Mouse (Mus musculus) gastrocnemius, adult 2 months (tissue): ENCODE data around the gene Ylpm1. TPM values are rescaled to one million over a fixed set of nuclear protein-coding genes. Genes with fewer than 3 reads are reported as not detected.

ENCODE experiments used
- DNase-seq: peaks from one replicate; pipeline ENCODE4 v3.0.0; 2022
- H3K27ac ChIP-seq: fragments of 200-600 bp; 2 replicates; pipeline ENCODE4 v1.8.1; 2022; ENCODE audit warnings: mild to moderate bottlenecking
- H3K4me3 ChIP-seq: fragments of 200-600 bp; 2 replicates; pipeline ENCODE4 v1.8.1; 2022; ENCODE audit warnings: mild to moderate bottlenecking, moderate library complexity
- CTCF ChIP-seq: fragments of 200-600 bp; IDR thresholded peaks from 2 replicates; pipeline ENCODE4 v1.8.1; 2022; ENCODE audit warnings: antibody characterized with exemption, mild to moderate bottlenecking, moderate library complexity
- intact Hi-C: fragments of 180-260 bp; cut with DNase I; formaldehyde crosslinking; loops from one replicate; pipeline ENCODE4 v1.15.1; 2025
- total RNA-seq, 2 experiments: library from RNA; stranded (reverse); gene quantifications; 2 replicates each; pipeline ENCODE4 v1.2.3; 2021

Gene Ylpm1
- total RNA-seq, 2 experiments from 2014 or later = 17.7 to 21.0 TPM

DNA sequence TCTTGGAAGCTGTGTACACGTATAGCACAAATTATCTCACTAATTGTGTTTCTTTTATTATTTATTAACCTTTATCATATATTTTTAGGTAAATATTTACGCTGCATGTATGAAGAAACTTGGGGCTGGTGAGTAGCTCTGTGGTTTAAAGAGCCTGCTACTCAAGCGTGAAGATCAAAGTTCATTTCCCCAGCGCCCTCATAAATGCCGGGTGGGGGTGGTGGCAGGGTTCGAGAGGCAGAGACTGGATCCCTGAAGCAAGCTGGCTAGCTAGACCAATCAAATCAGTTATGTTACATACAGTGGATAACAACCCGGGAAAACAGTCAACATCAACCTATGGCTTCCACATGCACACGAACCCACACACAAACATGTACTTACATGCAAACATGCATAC lies 107.0 kb downstream of the Ylpm1 start:
- no peak overlapping the region for H3K27ac ChIP-seq
- no peak for DNase-seq
- intact Hi-C loops = no loop called here
- TF ChIP-seq CTCF = no peak
- H3K4me3 ChIP-seq = no peak overlapping the region

DNA sequence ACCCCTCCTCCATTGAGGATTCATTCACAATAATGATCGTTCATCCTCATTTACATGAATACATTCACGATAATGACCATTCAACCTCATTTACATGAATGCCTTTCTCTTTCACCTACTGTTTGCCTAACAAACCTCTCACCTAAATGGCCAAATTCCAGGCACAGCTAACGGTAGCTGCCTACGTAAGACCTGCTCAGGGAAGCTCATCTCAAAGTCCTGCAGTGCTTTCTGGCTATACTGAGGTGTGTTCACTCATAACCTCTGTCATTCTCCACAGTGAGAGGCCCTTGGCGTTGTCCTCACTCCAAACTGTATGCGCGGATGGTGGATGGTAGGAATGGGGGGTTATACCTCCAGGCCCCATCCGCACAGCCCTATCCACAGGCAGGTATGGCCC lies 108.7 kb downstream of the Ylpm1 start:
- H3K4me3 ChIP-seq = no peak overlapping the region
- DNase-seq = no peak
- no peak overlapping the region for H3K27ac ChIP-seq
- no peak for TF ChIP-seq CTCF
- intact Hi-C loops = no loop called here

DNA sequence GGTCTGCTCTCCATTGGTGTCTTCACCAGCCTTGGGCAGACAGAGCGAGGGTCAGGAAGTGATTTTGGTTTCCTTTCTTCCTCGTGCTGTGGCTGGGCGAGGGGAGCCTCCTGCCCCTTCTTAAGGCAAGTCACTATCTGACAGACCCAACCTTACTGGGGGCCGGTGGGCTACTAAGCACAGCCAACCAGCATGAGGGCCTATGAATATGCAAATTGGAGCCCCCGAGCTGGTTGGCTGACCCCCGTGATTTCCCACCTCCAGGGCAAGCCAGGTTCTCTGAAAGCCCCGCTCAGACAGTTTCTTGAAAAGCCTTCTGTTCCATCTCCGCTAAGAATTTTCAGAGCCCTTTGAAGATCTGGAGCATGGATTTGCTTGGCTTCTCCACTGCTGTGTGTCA lies 110.2 kb downstream of the Ylpm1 start:
- intact Hi-C loops = no loop called here
- DNase-seq = no peak
- Histone ChIP-seq H3K27ac (no peak overlapping the region), H3K4me3 (no peak overlapping the region)
- no peak for TF ChIP-seq CTCF

DNA sequence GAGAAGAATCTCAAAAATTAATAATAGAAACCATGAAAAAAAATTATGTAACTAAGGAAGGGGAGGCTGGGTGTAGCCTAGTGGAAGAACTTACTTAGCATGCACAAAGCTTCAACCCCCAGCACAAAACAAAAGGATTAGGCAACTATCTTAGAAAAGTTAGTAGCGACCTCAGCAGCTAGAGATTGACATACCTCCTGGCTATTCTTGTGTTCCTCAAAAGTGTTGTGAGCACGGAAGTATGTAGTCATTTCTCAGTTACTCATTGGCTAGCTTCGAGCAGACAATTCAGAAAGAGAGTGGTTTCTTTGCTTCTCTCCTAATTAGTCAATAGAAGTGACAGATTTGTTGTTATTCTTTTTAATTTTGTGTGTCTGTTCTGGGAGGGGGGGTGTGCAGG lies 112.5 kb downstream of the Ylpm1 start:
- H3K27ac ChIP-seq = no peak overlapping the region
- DNase-seq = no peak
- intact Hi-C loops = no loop called here
- TF ChIP-seq CTCF = no peak
- no peak overlapping the region for H3K4me3 ChIP-seq

DNA sequence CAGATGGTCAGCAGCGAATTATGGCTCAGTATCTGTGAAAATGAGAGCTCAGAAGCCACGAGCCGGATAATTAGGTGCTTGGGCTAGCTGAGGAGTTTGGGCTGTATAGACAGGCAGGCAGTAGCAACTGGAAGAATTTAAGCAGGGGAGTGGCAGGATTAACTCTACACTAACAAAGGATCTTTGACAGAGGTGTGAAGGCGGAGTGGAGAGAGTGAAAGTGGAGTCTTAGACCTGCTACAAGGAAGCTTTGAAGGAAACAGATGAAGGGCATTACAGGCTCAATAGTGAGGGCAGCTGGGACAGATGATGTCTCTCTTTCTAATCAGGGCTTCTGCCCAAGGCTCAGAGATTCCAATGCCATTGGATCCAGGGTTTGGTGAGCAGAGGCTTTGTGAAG lies 113.3 kb downstream of the Ylpm1 start:
- intact Hi-C loops = no loop called here
- Histone ChIP-seq H3K4me3 (no peak overlapping the region), H3K27ac (peak overlapping the region; percentile 96; the same call in 1 of the 2 replicates)
- no peak for DNase-seq
- no peak for TF ChIP-seq CTCF

- peak overlapping the region; percentile 96 for H3K27ac ChIP-seq
- TF ChIP-seq CTCF = no peak
- peak overlapping the region; percentile 93 for H3K4me3 ChIP-seq
- no peak for DNase-seq
- intact Hi-C loops = no loop called here
These were observed 114.0 kb downstream of the Ylpm1 start for GRCm38 (mm10) chr12:85110011-85110697.

DNA sequence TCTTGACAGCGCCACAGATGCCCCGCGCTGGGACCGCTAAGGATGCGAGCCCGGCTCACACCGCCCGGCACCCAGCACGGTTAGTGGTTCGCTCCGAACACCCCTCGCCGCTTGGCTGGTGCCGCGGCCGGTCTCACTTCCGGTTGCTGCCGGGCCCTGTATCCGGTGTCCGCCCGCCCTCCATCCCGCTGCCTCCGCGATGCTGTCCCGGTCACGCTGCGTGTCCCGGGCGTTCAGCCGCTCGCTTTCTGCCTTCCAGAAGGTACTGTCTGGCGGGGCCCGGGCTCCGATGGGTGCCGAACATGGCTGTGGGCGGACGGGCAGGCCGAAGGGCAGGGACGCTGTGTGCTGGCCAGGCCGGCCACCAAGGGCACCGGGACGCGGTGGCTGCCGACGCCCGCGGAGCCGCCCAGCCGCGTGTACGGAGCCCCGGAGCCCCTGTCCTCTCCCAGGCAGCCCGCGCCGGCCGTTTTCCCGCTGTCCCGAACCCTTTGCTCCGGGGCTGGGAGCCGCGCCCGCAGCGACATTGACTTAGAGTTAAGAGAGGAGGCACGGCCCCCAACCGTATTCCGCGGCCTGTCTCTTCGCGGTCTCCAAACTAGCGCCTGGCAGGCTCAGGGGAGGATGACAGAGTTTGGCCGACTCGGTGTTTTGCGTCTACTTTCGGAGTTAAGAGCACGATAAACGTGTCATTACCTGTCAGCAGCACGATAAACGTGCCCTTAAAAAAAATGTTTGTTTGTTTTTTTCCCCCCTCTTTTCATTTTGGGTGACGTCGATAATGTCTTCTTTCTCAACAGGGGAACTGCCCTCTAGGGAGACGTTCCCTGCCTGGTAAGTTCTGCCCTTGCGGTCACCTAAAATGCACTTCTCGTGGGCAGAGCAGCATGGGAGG lies 114.8 kb downstream of the Ylpm1 start, which contains the start of the genes Prox2 and Dlst:
TSS of gene Prox2 (minus strand) at position 62 of the 895 bp plus-strand sequence.
TSS of gene Dlst (plus strand) at position 136 of the 895 bp plus-strand sequence.
- DNase-seq = peak; percentile 93
- H3K4me3 ChIP-seq = peak within 1 kb of the TSS; percentile 93
- intact Hi-C loops = no loop called here
- TF ChIP-seq CTCF = no peak
- H3K27ac ChIP-seq = peak within 1 kb of the TSS; percentile 96

GRCm38 (mm10) chr12:85112550-85113251 lies 116.6 kb downstream of the Ylpm1 start:
- TF ChIP-seq CTCF = no peak
- intact Hi-C loops = no loop called here
- Histone ChIP-seq H3K27ac (0 out of 2 replicates have a peak overlapping the region, but pooled peaks have one; percentile 96), H3K4me3 (peak overlapping the region; percentile 93)
- no peak for DNase-seq

DNA sequence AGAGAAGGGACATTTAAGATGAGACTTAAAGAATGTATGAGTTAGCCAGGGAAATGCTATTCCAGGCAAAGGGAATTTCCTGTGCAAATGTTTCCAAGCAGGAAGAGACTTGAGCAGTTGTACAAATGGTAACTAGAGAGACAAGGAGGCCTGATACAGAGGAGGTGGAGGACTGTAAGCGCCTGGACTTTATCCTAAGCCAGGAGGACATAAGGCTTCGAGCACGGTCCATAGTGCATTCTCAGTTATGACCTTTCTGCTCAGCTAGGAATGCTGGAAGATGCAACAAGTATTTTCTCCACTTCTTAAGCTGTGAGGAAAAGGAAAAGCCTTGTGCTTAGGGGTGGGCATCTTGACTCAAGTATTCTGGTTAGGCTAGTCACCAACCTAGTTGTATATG lies 117.2 kb downstream of the Ylpm1 start:
- no peak overlapping the region for H3K4me3 ChIP-seq
- TF ChIP-seq CTCF = no peak
- no peak overlapping the region; the same call in 1 of the 2 replicates for H3K27ac ChIP-seq
- no peak for DNase-seq
- intact Hi-C loops = no loop called here

DNA sequence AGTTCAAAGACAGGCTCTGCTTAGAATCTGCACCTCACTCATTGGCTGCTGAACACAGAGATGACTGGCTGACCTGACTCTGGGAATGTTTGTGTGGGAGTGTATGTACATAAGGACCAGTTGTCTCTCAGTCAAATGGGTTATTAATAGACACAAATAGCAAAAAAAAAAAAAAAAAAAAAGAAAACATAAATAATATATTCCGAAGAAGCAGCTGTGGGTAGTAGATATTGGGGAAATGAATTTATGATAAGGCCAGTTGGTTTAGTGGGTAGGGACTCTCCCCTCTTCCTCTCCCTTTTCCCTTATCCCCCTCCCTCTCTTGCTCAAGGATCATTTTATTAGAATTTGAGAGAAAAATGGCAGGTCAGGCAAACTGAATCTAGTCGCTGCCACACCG lies 117.8 kb downstream of the Ylpm1 start:
- TF ChIP-seq CTCF = no peak
- Histone ChIP-seq H3K4me3 (no peak overlapping the region), H3K27ac (no peak overlapping the region)
- intact Hi-C loops = no loop called here
- DNase-seq = no peak

DNA sequence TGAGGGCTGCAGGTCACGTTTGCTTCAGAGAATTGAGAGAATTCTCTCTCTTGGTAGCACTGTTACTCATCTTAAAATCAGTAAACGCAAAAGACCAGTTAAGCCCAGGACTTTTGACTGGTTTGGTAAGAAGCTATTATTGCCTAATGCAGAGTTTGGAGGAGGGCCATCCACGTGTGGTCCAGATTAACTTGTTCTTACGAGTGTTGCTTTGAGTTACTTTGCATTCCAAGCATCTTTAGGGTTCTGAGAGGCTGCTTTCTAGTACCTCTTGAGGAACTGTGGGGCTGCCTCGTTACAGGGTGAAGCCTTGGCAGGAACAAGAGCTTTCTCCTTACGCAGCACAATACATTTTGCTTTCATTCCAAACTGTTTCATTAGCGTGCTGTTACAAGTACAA lies 119.6 kb downstream of the Ylpm1 start:
- TF ChIP-seq CTCF = no peak
- DNase-seq = no peak
- Histone ChIP-seq H3K4me3 (no peak overlapping the region), H3K27ac (no peak overlapping the region)
- intact Hi-C loops = no loop called here

Other genes with a start within 250 kb of the Ylpm1 start
- 10 to 100 TPM; 13.2 to 18.0 TPM for gene Npc2, start 223.2 kb upstream of the Ylpm1 start, total RNA-seq
- 10 to 100 TPM; 39.3 to 53.3 TPM for gene Isca2, start 223.1 kb upstream of the Ylpm1 start, total RNA-seq
- gene Ltbp2, start 119.8 kb upstream of the Ylpm1 start, total RNA-seq = 1 to 10 TPM in 1 of 2 experiments, under 1 TPM in 1; 0.78 to 1.6 TPM
- 10 to 100 TPM; 28.4 to 34.0 TPM for gene Fcf1, start 25.4 kb upstream of the Ylpm1 start, total RNA-seq
- gene Arel1, start 25.4 kb upstream of the Ylpm1 start, total RNA-seq = 10 to 100 TPM; 23.0 to 24.9 TPM
- gene Prox2, start 114.4 kb downstream of the Ylpm1 start, total RNA-seq = 1 to 10 TPM; 1.7 to 3.0 TPM
- gene Dlst, start 114.5 kb downstream of the Ylpm1 start, total RNA-seq = 100 to 1,000 TPM; 247 to 365 TPM
- gene Rps6kl1, start 154.9 kb downstream of the Ylpm1 start, total RNA-seq = 1 to 10 TPM in 1 of 2 experiments, under 1 TPM in 1; 0.94 to 1.1 TPM
- 1 to 10 TPM; 1.5 to 1.8 TPM for gene Pgf, start 181.5 kb downstream of the Ylpm1 start, total RNA-seq
- gene Eif2b2, start 223.2 kb downstream of the Ylpm1 start, total RNA-seq = 10 to 100 TPM; 56.1 to 63.1 TPM